In the genomic region with DNA sequence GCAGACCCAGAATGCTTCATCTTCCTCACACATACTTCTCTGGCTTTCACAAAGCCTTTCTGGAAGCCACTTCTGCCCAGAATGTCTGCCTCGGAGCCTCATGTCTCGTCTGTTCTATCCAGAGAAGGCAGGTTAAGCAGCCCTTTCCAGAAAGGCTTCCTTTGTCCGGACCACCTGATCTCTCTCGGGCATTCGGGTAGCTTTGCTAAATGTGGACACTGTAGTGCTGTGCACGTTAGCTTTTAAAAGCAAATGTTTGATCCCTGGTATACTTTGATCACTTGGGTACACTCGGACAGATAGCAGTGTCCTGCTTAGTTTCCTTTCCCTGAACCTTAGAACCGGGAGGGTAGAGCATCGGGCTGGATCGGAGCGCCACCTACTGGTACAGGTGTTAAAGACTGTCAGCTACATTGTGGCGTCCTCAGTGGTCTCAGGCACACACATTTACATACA, we compare ENCODE assay signal across 8 mouse cellular contexts. TPM values are rescaled to one million over a fixed set of nuclear protein-coding genes. Genes with fewer than 3 reads are reported as not detected.
DNase-seq lines count a peak whose midpoint lies in the region; ATAC-seq lines count a peak whose summit lies in the region.

No protein-coding gene starts in this region.

- H3K36me3 ChIP-seq in intestine, embryonic 16.5 days (ENCODE audit: control insufficient read depth, insufficient read depth, low read length), result no peaks in the 10 kb centered on the region
- H3K36me3 ChIP-seq in midbrain, embryonic 10.5 days, result no peaks in the 10 kb centered on the region

- no peaks in the 10 kb centered on the region for H3K27me3 ChIP-seq in intestine, embryonic 16.5 days (replicated peaks; ENCODE audit: control insufficient read depth, insufficient read depth, low read length)
- H3K27me3 ChIP-seq in midbrain, embryonic 10.5 days (ENCODE audit: low read depth, poor library complexity, severe bottlenecking), result no peaks in the 10 kb centered on the region

- WGBS in intestine, embryonic 16.5 days, result 10% methylated on average over 12 of the region's 12 CpGs
- 16% methylated on average over 12 of the region's 12 CpGs for WGBS in midbrain, embryonic 10.5 days

- DNase-seq in adrenal gland, adult 8-10 months, result peak; percentile 40
- DNase-seq in embryo, embryonic 11.5 days (ENCODE audit: low read depth, low spot score), result peak; percentile 79
- peak; percentile 49 to 82 for DNase-seq in gastrocnemius, postnatal 4 days (ENCODE audit: low spot score in 2 of 2)
- DNase-seq in left cerebral cortex, postnatal 36 days (ENCODE audit: low spot score in 2 of 2), result peak; percentile 72 to 77
- DNase-seq in midbrain, embryonic 10.5 days (ENCODE audit: low spot score), result peak; percentile 83
- DNase-seq in right cerebral cortex, postnatal 36 days (ENCODE audit: low spot score in 2 of 2), result peak; percentile 54 to 57
- peak; percentile 42 to 81 for DNase-seq in urinary bladder, postnatal 4 days (ENCODE audit: low spot score in 2 of 2)

- peak; percentile 86 for ATAC-seq in intestine, embryonic 16.5 days

- H3K4me3 ChIP-seq in intestine, embryonic 16.5 days (ENCODE audit: low read length), result peak overlapping the region; percentile 32; the same call in 1 of the 2 replicates
- H3K4me3 ChIP-seq in midbrain, embryonic 10.5 days, result peak overlapping the region; percentile 23; the same call in 1 of the 2 replicates

- H3K4me1 ChIP-seq in intestine, embryonic 16.5 days (ENCODE audit: control insufficient read depth, insufficient read depth, low read length), result no peaks in the 10 kb centered on the region
- H3K4me1 ChIP-seq in midbrain, embryonic 10.5 days, result peaks cover 17% of the 10 kb centered on the region

- peak overlapping the region; percentile 46; the same call in 1 of the 2 replicates for H3K9ac ChIP-seq in intestine, embryonic 16.5 days (ENCODE audit: low read depth, low read length)

- peak overlapping the region; percentile 43 for H3K4me2 ChIP-seq in intestine, embryonic 16.5 days (ENCODE audit: low read depth, low read length)

- no peak overlapping the region for H3K27ac ChIP-seq in intestine, embryonic 16.5 days (ENCODE audit: low read length)
- H3K27ac ChIP-seq in midbrain, embryonic 10.5 days (replicated peaks), result peak overlapping the region; percentile 39; the same call in 1 of the 2 replicates

- no peaks in the 10 kb centered on the region for H3K9me3 ChIP-seq in intestine, embryonic 16.5 days (ENCODE audit: control insufficient read depth, low read length)
- no peaks in the 10 kb centered on the region for H3K9me3 ChIP-seq in midbrain, embryonic 10.5 days (replicated peaks)

- intact Hi-C loops in left cerebral cortex, postnatal 36 days (cut with DNase I), result loop anchor here (5.0 to 10.0 kb wide), 4 partner anchors 133 to 763 kb away; a partner anchor contains a TSS

RNA-seq across cellular contexts. Expression of a gene that starts 29.7 kb away (rescaled TPM):
- 1 to 10 TPM; 1.3 to 2.1 (median 2.0) TPM for total RNA-seq in adrenal gland, adult 8-10 months (2022)
- total RNA-seq in gastrocnemius, postnatal 4 days (2021), result 1 to 10 TPM; 2.2 to 2.9 TPM
- polyA plus RNA-seq in intestine, embryonic 16.5 days (2015; fragmentation: Nextera tagmentation; extraction: Ambion mirVana), result 10.7 and 13.7 TPM in 2 replicates
- 1 to 10 TPM; 1.0 to 1.1 TPM for total RNA-seq in left cerebral cortex, postnatal 36 days (2021)
- 52.9 and 53.8 TPM in 2 replicates for polyA plus RNA-seq in midbrain, embryonic 10.5 days (2016; fragmentation: Nextera tagmentation; extraction: Ambion mirVana)
